Mouse (Mus musculus) embryo, embryonic 10.5 days (tissue): ENCODE data around the gene Gm20388.

ENCODE experiments used
- DNase-seq: peaks from one replicate; pipeline ENCODE4 v3.0.0-alpha.2; 2015; ENCODE audit warnings: low spot score

The Gm20388 gene

DNA sequence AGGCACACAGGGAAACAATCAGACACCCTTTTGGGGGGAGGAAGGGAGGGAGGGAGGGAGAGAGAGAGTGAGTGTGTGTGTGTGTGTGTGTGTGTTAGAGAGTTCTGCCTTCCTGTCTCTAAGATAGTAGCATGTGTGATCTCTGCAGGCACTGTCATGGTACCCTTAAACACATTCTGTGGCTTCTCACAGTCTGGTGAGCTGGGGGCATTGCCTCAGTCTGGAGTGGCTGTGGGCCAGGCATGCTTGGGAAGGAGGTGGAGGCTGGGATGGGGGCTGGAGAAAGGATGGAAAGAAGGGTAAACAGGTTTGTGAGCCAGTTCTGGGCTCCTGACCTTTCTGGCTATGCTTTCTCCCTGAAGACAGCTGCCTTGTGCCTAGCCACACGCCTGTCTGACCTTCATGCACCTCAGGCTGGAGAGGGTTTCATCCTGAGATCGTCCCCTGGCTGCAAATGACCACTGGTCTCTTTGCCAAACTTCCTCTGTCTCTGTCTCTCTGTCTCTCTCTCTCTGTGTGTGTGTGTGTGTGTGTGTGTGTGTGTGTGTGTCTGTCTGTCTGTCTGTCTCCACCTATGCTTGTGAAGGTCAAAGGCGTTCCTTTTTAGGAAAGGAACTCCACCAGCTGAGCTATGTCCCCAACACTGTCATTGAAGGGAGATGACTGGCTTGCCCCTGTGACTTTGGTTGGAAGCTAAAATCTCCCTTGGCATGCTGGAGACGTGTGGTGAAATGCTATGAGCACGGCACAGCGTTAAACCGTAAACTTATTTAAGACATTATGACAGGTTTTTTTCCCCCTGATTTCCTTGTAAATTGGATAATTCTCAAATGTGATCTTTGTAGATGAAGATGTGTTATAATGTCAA is 4195.9 kb downstream of the Gm20388 start:
- no peak for DNase-seq

DNA sequence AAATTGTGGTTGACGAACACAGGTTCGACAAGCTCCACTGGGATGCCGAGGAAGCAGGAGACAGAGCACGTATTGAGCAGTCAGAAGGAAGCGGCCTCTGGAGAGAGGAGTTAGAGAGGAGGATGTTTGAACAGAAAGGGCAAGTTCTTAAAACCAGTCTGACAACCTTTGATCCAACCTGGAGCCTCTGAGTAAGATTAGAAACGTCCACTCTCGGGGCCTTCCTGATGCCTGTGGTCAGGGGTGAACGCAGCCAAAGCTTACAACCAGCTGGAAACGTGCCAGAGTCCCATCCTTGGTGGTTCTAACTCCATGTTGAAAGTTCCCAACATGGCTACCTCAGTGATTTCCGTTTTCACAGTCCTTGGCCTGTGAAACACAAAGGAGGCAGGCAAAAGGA is 4202.5 kb downstream of the Gm20388 start:
- DNase-seq, result no peak

DNA sequence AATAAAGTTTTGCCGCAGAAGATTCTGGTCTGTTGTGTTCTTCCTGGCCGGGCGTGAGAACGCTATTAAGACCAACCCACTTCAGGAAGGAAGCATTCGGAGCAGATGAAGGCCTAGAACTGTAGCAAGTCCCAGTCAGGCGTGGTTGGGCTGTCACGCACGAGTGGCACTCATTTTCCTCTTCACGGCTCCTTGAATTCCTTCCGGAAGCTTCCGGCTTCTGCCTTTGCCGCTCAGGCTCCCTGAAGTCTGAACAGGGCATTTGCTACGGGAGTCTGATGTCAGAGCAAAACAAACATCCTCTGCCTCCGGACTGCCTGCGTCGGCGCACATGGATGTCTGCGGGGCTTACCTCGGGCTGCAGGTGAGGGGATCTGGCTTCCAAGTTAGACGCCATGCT is 4214.6 kb downstream of the Gm20388 start:
- no peak for DNase-seq

DNA sequence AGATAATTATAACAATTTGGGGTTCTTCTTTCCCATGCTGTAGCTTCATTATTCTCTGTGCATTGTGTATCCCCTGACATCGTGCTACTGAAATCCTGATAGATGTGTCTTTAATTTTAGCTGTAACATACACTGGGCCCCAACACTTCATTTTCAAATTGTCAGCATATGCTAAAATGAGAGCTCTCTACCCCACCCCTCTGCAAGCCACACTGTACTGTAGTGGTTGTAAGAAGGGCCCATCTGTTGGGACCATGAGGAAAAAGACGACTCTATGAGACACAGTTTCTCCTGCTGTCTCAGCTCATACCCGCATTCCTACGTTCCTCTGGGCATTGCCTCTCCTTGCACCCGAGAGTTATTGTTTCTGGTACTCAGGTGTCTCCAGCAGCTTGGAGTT is 4226.6 kb downstream of the Gm20388 start:
- no peak for DNase-seq

DNA sequence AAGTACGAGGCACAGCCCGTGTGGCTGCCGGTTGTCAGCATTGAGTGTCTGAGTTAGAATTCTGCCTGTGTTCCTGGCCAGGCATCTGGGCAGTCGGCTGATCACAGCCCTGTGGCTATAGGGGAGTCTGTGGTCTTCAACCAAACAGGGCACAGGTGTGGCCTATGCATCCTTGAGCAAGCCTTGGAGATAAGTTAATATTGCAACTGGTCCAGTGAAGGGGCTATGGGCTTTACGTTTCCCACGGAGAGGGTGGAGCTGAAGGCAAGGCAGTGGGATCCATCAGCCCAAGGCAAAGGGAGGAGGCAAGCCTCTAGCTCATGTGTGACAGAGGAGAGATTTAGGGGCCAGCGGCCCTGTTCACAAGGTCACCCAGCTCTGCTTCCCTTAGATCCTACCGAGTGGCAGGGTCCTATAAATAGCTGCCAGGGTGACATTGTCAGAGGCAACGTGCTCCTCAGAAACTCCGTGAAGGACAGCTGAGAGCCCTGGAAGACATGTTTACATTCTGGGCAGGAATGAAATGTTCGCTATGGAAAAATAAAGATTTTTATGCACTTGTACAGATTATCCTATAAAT is 4229.7 kb downstream of the Gm20388 start:
- no peak for DNase-seq

DNA sequence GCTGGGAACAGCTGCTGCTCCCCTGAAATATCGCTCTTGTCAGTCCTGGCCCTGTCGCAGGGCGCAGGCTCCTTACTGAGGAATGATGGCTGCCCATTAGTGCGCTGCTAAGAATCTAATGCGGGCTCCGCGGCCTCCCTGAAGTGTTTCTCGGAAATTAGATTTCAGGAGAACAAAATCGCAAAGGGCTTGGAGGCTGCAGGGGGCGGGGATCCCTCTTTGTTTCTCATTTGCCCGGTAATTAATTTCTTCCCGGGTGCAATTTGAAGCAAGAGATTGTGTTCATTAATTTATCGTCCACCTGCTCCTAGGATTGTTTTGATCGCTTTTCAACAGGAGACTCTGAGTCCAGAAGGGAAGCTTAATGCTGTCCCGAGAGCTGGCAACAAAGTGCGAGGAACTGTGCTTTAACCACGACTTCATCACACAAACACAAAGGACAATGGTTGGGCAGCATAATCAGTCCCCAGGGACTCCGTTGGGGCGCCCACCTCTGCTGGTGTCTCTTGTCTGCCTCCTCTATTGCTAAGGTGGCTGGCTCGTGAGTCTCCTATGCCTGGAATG is 4230.3 kb downstream of the Gm20388 start:
- peak; percentile 26 for DNase-seq

DNA sequence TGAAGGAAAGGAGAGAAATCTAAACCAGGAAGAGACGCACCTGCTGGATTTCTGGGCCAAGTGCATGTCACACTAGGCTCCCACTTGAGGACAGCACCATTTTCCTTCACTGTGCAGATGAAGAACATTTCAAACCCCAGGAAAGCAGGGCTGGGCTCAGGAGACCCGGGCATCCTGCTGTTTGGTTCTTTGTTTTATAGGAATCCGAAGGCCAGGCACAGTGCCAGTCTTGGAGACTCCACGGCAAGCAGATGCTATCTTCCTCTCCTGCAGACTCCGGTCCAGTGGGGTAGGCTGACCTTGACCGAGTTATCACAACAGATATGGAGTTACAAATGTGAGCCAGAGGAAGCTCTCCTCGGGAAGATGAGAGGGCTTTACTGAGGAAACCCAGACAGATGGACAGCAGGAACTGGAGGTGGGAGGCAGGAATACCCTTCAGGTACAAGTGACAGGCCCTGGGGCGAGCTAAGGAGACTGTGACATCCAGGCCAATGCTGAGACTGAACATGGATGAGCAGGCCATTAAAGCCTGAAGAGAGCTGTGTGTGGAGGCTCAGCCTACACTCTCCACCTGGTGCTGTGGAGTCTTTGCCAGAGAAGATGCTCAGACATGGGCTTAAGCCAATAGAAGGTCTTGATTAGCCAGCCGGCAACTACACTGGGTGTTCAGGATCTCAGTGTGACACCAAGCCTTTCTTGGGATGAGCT is 4231.2 kb downstream of the Gm20388 start:
- no peak for DNase-seq

DNA sequence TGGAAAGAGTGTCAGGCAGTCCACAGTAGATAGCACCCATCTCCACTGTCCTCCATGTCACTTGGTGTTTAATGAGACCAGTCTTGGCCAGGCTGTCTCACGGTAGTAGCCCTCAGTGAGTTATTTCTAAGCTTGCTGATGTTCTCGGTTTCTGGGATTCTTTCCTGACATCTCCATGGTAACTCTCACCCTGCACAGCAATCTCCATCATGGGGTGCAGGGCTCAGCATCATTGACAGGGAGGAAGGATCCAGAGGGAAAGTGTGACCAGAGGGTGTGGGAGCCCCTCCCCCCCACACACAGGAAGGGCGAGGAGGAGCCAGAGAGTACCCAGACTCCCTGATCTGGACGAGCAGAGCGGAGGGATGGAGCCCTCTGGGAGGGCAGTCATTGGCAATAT is 4232.4 kb downstream of the Gm20388 start:
- DNase-seq, result no peak

DNA sequence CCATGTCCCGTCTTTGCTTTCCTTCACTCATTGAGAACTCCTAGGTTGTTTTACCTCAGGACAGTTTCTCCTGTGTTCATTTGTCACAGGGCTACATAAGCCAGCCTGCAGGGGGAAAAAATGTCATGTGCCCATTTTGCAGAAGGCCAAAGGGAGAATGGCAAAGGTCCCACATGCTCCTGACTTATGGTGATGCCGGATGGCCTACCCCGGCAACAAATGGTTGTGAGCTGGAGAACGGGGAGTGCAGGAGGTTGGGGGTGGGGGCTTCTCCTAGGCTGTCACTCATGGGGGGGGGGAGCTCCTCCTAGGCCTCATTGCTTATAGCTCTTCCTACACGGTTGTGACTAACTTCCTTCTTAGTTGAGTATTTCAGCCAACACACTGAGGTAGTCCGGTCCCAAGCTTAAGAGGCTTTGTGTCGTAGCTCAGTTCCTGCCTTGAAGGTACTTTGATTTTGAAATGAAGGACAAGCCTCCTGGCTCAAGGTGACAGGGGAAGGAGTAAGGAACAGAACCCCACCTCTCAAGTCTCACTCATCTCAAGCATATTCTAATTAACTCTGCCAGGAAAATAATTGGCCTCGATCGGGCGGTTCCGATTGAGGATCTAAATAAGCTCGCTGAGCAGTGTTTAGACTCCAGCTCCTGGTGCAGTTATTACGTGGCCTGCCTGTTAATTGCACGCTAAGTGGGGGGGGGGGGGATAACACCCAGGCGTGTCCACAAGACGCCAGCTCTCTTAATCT is 4233.4 kb downstream of the Gm20388 start:
- DNase-seq, result no peak

DNA sequence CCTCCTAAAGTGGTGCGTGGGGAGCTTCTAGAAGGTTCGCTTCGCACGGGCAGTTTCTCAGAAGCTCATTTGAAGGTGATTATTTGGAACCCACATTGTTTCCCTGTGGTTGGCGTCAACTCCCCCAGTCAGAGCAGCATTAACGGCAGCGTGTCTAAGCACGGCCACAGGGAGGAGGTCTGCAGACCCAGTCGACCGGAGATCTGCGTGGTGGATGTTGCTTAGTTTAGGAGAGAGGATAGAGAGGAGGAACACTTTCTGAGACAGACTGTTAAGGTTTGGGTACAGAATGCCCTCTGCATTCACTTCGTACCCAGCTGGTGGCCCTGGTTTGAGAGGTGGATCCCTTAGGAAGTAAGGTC is 4234.0 kb downstream of the Gm20388 start:
- DNase-seq, result no peak

DNA sequence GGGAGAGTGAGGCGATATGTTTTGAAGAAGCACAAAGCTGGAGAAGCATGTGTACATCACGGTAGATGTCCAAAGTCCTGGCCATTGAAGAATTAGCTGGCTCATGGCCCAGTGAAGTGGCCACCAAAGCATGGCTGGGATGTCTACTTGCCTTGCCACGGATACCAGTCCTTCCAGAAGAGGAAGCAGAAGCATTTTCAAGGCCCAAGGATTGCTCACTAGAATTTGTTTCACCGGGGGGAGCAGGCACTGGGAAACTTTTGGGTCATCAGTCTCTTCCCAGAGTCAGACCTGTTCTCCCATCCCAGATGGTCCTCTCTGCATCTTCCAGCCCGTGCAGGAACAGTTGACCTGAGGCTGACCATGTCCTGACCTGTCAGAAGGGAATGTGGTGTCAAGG is 4235.6 kb downstream of the Gm20388 start:
- DNase-seq, result no peak

DNA sequence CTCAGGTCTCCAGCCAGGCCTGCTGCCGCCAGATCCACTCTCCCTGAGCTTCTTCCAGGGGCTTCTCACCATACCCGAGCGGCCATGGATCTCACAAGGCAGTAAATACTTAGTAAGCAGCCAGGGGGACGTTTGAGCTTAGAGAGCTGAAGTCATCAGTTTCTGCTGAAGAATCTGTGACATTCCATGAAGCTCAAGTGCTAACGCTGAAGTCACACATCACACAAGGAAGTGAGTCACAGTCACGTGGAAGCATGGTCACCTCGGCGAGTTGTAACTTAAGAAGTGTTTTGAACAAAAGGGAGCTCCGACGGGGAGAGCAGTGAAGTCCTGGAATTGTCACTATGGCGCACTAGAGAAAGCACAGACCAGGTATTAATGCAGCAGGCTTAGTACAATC is 4239.4 kb downstream of the Gm20388 start:
- DNase-seq, result no peak

DNA sequence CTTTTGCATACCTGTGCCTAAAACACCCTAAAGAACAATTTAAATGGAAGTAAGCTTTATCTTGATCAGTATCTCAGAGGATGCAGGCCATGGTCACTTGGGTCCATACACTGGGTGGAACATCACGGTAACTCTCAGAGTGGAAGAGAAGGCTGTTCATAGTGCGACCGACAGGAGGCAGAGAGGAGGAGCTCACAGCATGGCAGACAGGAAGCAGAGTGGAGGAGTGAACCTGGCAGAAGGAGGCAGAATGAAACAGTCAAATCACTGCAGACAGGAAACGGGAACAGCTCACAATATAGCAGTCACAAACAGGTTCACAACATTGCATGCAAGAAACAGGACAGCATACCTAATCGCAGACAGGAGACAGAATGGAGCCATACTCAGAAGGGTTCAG is 4239.9 kb downstream of the Gm20388 start:
- DNase-seq, result no peak

DNA sequence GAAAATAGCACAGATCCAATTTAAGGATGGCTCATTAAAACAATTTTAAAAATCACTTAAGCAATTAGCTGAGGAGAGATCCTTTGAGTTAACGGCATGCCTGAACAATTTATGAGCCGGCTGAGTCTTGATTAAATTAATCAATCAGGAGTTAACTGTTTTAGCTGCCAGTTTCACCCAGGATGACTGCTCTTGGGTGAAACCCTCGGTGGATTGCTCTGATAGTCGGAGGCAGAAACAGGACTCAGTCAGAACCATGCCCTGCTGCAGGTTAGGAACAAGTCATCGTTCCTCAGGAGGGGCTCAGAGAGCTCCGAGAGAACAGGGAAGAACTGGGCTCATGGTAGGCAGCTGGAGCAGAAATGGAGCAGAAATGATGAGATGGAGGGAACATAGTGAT is 4241.2 kb downstream of the Gm20388 start:
- DNase-seq, result no peak

DNA sequence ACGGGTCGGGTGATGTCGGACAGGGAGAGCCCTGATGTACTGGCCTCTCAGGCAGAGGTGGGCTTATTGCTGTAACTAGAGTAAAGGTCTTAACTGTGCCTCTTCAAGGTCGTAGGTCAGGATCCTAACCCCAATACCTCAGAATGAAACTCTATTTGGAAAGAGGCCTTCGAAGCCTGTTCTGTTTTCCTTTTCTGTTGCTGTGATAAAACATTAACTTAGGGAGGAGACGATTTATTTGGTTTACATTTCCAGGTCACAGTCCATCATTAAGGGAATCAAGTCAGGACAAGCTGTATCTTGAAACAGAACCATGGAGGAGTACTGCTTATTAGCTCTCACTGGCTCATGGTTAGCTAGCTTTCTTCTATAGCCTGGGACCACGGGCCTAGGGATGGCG is 4242.1 kb downstream of the Gm20388 start:
- DNase-seq, result no peak

DNA sequence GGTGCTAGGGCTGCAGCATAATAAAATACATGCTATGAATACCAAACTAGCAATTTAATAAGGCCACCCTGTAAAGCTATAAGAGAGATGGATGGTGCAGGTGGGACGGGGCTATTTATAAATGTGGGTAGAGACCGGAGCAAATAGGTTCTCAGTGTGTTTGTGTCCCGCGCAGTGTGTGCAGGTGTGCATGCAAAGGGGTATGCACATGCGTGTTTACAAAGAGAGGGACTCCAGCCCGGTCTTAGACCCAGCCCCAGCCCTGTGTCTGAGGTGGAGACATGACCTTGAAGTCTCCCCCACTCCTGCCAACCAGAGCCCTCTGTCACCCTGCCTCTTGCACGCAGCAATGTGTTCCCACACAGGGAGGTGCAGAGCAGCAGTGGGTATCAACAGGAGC is 4245.7 kb downstream of the Gm20388 start:
- no peak for DNase-seq

DNA sequence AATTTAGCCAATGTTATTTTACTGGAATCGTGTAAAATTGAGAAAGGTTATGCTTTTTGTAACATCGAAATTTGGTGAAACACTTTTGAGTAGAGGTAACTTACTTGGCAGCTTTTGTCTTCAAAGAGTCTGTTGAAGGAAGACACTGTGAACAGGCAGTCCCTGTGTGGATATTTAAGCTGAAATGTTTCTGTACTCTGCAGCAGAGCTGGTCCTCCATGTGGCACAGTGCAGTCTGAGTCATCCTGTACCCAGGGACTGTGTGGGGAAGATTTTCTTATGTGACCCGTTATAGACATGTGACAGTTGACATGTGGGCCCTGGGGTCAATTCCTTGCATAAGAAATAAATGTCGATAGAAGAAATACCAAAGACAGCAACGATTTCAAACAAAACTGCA is 4251.0 kb downstream of the Gm20388 start:
- DNase-seq, result no peak

DNA sequence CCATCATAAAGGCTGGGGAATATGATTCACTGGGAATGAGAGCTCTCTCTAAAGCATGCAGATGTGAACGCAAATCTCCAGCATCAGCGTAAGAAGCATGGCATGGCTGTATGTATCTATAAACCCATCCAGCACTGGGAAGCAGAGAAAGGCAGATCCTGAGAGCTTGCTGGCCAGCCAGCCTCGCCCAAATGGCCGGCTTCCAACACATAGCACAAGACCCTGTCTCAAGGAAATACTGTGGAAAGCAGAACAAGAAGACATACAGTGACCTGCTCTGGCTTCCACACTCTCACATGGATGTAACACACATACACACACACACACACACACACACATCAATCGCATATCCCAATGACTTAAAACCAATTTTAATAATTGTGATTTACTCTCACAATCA is 4252.6 kb downstream of the Gm20388 start:
- no peak for DNase-seq

DNA sequence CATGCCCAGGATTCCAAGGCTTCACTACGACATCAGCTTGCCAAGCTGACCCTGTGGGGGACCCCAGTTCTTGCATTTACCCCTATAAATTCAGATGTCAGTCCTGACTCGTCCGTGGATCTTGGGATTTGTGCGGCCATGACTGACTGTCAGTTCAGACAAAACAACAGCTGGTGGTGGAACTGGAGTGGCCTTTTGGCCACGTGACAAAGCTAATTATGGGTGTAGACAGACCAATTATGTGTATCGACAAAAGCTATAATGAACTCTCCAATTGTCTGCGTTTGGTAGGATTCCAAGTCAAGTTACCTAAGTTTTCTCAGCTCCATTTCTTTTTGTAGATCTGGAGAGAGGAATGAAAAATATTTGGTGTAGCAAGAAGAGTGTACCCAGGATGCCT is 4259.1 kb downstream of the Gm20388 start:
- no peak for DNase-seq

DNA sequence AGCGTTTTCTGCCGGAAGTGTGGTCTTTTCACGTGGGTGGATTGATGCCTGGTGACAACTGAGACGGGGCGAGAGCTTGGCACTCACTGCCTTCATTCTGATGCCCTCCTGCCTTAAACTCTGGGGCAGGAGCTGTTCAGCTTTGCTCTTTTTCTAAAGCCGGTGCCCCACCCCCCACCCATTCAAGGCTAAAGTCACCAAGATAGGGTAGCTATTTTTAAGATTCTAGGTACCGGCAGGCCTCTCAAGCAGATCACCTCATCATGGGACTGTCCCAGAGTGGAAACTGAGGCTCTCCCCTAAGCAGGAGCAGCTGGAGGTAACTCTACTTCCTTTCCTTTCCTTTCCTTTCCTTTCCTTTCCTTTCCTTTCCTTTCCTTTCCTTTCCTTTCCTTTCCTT is 4260.0 kb downstream of the Gm20388 start:
- no peak for DNase-seq

DNA sequence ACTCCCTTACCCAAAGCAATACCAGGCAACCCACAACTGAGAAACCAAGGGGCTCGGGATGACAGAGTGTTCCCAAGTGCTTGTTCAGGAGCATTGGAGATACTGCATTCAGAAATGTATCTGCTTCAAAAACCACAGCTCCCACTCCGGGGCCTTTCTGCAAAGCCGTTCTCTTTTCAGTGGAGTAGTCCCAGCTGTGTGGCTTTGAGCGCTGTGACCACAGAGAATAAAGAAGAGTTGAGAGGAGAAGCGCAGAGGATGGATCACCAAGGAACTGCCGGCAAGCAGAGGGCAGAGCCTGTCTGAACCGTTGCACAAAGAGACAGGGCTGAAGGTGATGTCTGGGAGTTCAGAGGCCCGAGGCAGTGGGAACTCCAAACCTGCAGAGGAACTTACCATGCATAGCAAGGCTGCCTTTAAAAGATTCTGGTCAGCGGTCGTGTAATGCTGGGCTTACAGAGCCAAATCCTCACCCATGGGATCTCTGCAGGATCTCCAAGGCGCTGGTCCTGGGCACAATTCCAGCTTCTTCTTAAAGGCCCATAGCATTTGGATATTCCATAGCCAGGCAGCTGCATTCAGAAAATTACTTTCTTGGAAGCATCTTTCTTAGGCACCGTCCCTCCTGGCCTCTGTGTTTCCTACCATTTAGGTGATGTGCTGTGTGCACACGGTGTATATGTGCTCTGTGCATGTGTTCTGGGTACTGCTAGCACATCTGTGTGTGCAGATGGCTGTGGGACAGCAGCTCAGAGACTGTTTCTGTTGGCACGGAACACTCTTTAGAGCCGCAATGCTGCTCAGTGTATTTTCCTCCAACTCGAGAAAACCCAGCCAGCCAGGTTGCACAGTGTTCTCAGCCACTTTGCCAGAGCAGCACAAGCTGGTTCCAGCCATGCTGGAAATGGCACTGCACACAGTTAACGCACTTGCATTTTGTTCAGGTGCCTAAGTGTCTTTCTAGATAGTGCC is 4261.2 kb downstream of the Gm20388 start:
- DNase-seq, result no peak
